Mouse (Mus musculus) heart, embryonic 11.5 days (tissue): Measurements from ENCODE around the gene Gm12845. TPM values are rescaled to one million over a fixed set of nuclear protein-coding genes. Genes with fewer than 3 reads are reported as not detected.

ENCODE experiments used
- ATAC-seq: fragments of 200-750 bp; cut with Nextera tagmentation; replicated peaks from 2 replicates; pipeline ENCODE4 v1.8.0; 2017; ENCODE audit warnings: moderate library complexity; ENCODE audit not compliant: insufficient number of reproducible peaks, low FRiP score, low TSS enrichment
- H3K27ac ChIP-seq: fragments of 300-500 bp; sonication (generic); 2 replicates; pipeline ENCODE4 v1.5.1; 2014; ENCODE audit warnings: mild to moderate bottlenecking, low read depth, low read length
- H3K27me3 ChIP-seq: fragments of 300-500 bp; sonication (generic); 2 replicates; pipeline ENCODE4 v1.6.1; 2014; ENCODE audit warnings: mild to moderate bottlenecking, low read length, mixed read lengths; ENCODE audit not compliant: control insufficient read depth, insufficient read depth
- H3K36me3 ChIP-seq: fragments of 300-500 bp; sonication (generic); 2 replicates; pipeline ENCODE4 v1.6.1; 2014; ENCODE audit warnings: mild to moderate bottlenecking, low read length, moderate library complexity, mixed read lengths; ENCODE audit not compliant: control insufficient read depth, insufficient read depth
- H3K4me1 ChIP-seq: fragments of 300-500 bp; sonication (generic); 2 replicates; pipeline ENCODE4 v1.6.1; 2014; ENCODE audit warnings: low read length; ENCODE audit not compliant: control insufficient read depth, insufficient read depth
- H3K4me2 ChIP-seq: fragments of 300-500 bp; sonication (generic); 2 replicates; pipeline ENCODE4 v1.6.1; 2014; ENCODE audit warnings: mild to moderate bottlenecking, moderate library complexity
- H3K4me3 ChIP-seq: fragments of 300-500 bp; sonication (generic); 2 replicates; pipeline ENCODE4 v1.5.1; 2014; ENCODE audit warnings: low read depth, low read length
- H3K9ac ChIP-seq: fragments of 300-500 bp; sonication (generic); 2 replicates; pipeline ENCODE4 v1.6.1; 2014; ENCODE audit warnings: mild to moderate bottlenecking, low read depth, low read length, moderate library complexity
- H3K9me3 ChIP-seq: fragments of 300-500 bp; sonication (generic); replicated peaks from 2 replicates; pipeline ENCODE4 v1.6.1; 2016; ENCODE audit warnings: low read length; ENCODE audit not compliant: control insufficient read depth
- WGBS: fragments of 180-500 bp; shearing (Covaris S2); extraction: QIAGEN DNeasy Blood & Tissue Kit; methylation state at CpG from one replicate; pipeline ENCODE4 v1.1.7; 2014; ENCODE audit not compliant: insufficient replicate concordance; 5-methylcytosine and 5-hydroxymethylcytosine counted together
- polyA plus RNA-seq: library from polyadenylated mRNA; unstranded; fragments of >200 nt; fragmentation: Nextera tagmentation; extraction: Ambion mirVana; gene quantifications from 2 replicates; pipeline ENCODE4 v1.2.1, GENCODE M21; 2014

The Gm12845 gene
- polyA plus RNA-seq, 1 experiment from 2014 or later: not detected

GRCm38 (mm10) chr4:117770935-117771334 is 46.7 kb downstream of the Gm12845 start:
- WGBS: 13% methylated on average over 5 of the region's 5 CpGs
- no peaks in the 10 kb centered on the region for H3K9me3 ChIP-seq
- H3K9ac ChIP-seq: no peak overlapping the region
- H3K4me1 ChIP-seq: no peaks in the 10 kb centered on the region
- H3K27ac ChIP-seq: no peak overlapping the region
- H3K4me2 ChIP-seq: no peak overlapping the region
- H3K27me3 ChIP-seq: no peaks in the 10 kb centered on the region
- H3K4me3 ChIP-seq: no peak overlapping the region
- ATAC-seq: no peak
- H3K36me3 ChIP-seq: no peaks in the 10 kb centered on the region

- Histone ChIP-seq H3K27ac (no peak overlapping the region), H3K9me3 (no peaks in the 10 kb centered on the region), H3K9ac (no peak overlapping the region), H3K4me2 (no peak overlapping the region), H3K4me3 (no peak overlapping the region), H3K4me1 (no peaks in the 10 kb centered on the region), H3K36me3 (no peaks in the 10 kb centered on the region), H3K27me3 (no peaks in the 10 kb centered on the region)
- no peak for ATAC-seq
- 41% methylated on average over 9 of the region's 9 CpGs for WGBS
Measured at GRCm38 (mm10) chr4:117772960-117773359, 48.7 kb downstream of the Gm12845 start.

Other genes starting within 250 kb of the Gm12845 start
- 32.4 and 35.4 TPM in 2 replicates for gene Rnf220, start 227.4 kb upstream of the Gm12845 start, polyA plus RNA-seq
- gene Eri3, start 174.0 kb upstream of the Gm12845 start, polyA plus RNA-seq: 98.9 and 102 TPM in 2 replicates
- gene Dmap1, start 42.1 kb upstream of the Gm12845 start, polyA plus RNA-seq: 51.3 and 53.0 TPM in 2 replicates
- not detected in 2 replicates for gene Klf17, start 41.2 kb downstream of the Gm12845 start, polyA plus RNA-seq
- gene Slc6a9, start 110.1 kb downstream of the Gm12845 start, polyA plus RNA-seq: 8.7 and 15.2 TPM in 2 replicates
- gene Ccdc24, start 148.1 kb downstream of the Gm12845 start, polyA plus RNA-seq: 0.56 and 0.90 TPM in 2 replicates
- gene B4galt2, start 159.1 kb downstream of the Gm12845 start, polyA plus RNA-seq: 13.8 and 14.1 TPM in 2 replicates
- gene Atp6v0b, start 162.9 kb downstream of the Gm12845 start, polyA plus RNA-seq: 194 and 197 TPM in 2 replicates
- 12.7 and 14.2 TPM in 2 replicates for gene Dph2, start 167.6 kb downstream of the Gm12845 start, polyA plus RNA-seq
- 31.6 and 37.4 TPM in 2 replicates for gene Ipo13, start 190.6 kb downstream of the Gm12845 start, polyA plus RNA-seq
- gene Artn, start 205.4 kb downstream of the Gm12845 start, polyA plus RNA-seq: 0.50 and 0.80 TPM in 2 replicates